ENCODE assay signal across 10 mouse cellular contexts in genomic region chr17:4984691-4985090, GRCm38 (mm10).
"Had no signal": no experiment of that assay in that cellular context is flagged by ENCODE, and none has a peak within 500 bp of the region (broad histone marks: within the 10 kb centered on the region; RNA-seq: fewer than 3 reads in every experiment).

No protein-coding gene starts in this region.

- DNase-seq: lung, adult 18-20 months; lung, embryonic 14.5 days; lung, postnatal 10 days; lung, postnatal 4 days; right cerebral cortex, postnatal 14 days; thymus, adult 2 months; thymus, postnatal 25 days; thymus, postnatal 4 days had no signal

- ATAC-seq: midbrain, embryonic 13.5 days; midbrain, embryonic 15.5 days had no signal
